Mouse (Mus musculus) frontal cortex, adult (tissue): ENCODE measurements around the gene Stk32c.

Experiments
- ATAC-seq: cut with Nextera tagmentation; 2 replicates; pipeline ENCODE4 v1.9.2; 2017; ENCODE audit warnings: mild to moderate bottlenecking, moderate library complexity, mixed read lengths; ENCODE audit not compliant: low TSS enrichment

Gene Stk32c

GRCm38 (mm10) chr7:139229837-139230236 is 16.7 kb upstream of the Stk32c start:
- ATAC-seq: no peak

- ATAC-seq: no peak
Measured at GRCm38 (mm10) chr7:139228447-139229171, 15.5 kb upstream of the Stk32c start.

GRCm38 (mm10) chr7:139226416-139226815 is 13.3 kb upstream of the Stk32c start:
- no peak for ATAC-seq

- ATAC-seq: no peak
Measured at GRCm38 (mm10) chr7:139224725-139225124, 11.6 kb upstream of the Stk32c start.

- no peak for ATAC-seq
Measured at GRCm38 (mm10) chr7:139224070-139224469, 11.0 kb upstream of the Stk32c start.

- ATAC-seq: no peak
Measured at GRCm38 (mm10) chr7:139222341-139222740, 9.2 kb upstream of the Stk32c start.

GRCm38 (mm10) chr7:139221856-139222255 is 8.7 kb upstream of the Stk32c start:
- no peak for ATAC-seq

- peak; percentile 88 for ATAC-seq
Measured at GRCm38 (mm10) chr7:139221072-139221471, 8.0 kb upstream of the Stk32c start.

- ATAC-seq: peak; percentile 47; the same call in 1 of the 2 replicates
Measured at GRCm38 (mm10) chr7:139220303-139220702, 7.2 kb upstream of the Stk32c start.

GRCm38 (mm10) chr7:139219486-139219885 is 6.4 kb upstream of the Stk32c start:
- no peak for ATAC-seq

GRCm38 (mm10) chr7:139218641-139219415 is 5.7 kb upstream of the Stk32c start:
- no peak for ATAC-seq

GRCm38 (mm10) chr7:139217046-139217445 is 3.9 kb upstream of the Stk32c start:
- no peak for ATAC-seq

GRCm38 (mm10) chr7:139216464-139216863 is 3.4 kb upstream of the Stk32c start:
- ATAC-seq: no peak

- ATAC-seq: no peak
Measured at GRCm38 (mm10) chr7:139215946-139216345, 2.8 kb upstream of the Stk32c start.

GRCm38 (mm10) chr7:139215516-139215915 is 2.4 kb upstream of the Stk32c start:
- no peak for ATAC-seq

- no peak for ATAC-seq
Measured at GRCm38 (mm10) chr7:139214596-139215340, 1.7 kb upstream of the Stk32c start.

- ATAC-seq: no peak
Measured at GRCm38 (mm10) chr7:139214160-139214559, 1.1 kb upstream of the Stk32c start.

- ATAC-seq: peak; percentile 8; the same call in 1 of the 2 replicates
Measured at GRCm38 (mm10) chr7:139213751-139214150, 644 bp upstream of the Stk32c start.

- no peak for ATAC-seq
Measured at GRCm38 (mm10) chr7:139211761-139212160, 1.3 kb downstream of the Stk32c start.

GRCm38 (mm10) chr7:139208773-139209095 is 4.4 kb downstream of the Stk32c start:
- ATAC-seq: no peak

GRCm38 (mm10) chr7:139208023-139208772 is 4.9 kb downstream of the Stk32c start:
- ATAC-seq: 0 out of 2 replicates have a peak, but pooled peaks have one; percentile 31

GRCm38 (mm10) chr7:139201209-139201608 is 11.9 kb downstream of the Stk32c start:
- no peak for ATAC-seq
